Mouse (Mus musculus) embryonic fibroblast, embryonic 13.5 days (primary cell): Measurements from ENCODE around the gene Pa2g4.

ENCODE experiments used
- CTCF ChIP-seq: IDR thresholded peaks from 2 replicates; pipeline ENCODE4 v1.5.1; 2011; ENCODE audit warnings: mild to moderate bottlenecking, control low read depth, low read length, moderate library complexity, borderline replicate concordance; ENCODE audit not compliant: insufficient read depth
- POLR2A ChIP-seq: IDR thresholded peaks from 2 replicates; pipeline ENCODE4 v1.6.1; 2011; ENCODE audit warnings: low read depth, mild to moderate bottlenecking, control low read depth, low read length, moderate library complexity

DNA sequence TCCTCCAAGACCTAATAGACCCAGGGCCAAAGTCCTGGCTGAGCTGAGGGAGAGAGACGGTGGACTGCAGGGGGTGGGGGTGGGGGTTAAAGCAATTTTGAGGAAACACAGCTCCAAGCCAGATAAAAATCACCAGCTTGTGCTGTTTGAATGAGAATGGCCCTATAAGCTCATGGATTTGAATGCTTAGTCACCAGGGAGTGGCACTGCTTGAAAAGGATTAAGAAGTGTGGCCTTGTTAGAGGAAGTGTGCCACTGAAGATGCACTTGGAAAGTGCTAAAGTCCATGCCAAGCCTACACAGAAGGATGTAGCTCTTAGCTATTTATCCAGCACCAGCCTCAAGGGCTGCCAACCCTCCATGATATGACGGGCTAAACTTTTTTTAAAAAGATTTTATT lies 30.6 kb downstream of the Pa2g4 start:
- TF ChIP-seq CTCF: no peak
- TF ChIP-seq POLR2A: no peak
